Mouse (Mus musculus) hindbrain, embryonic 14.5 days (tissue): ENCODE measurements around the gene Map3k20. TPM values are rescaled to one million over a fixed set of nuclear protein-coding genes. Genes with fewer than 3 reads are reported as not detected.

Experiments used
- ATAC-seq: fragments of 200-750 bp; cut with Nextera tagmentation; 2 replicates; pipeline ENCODE4 v1.8.0; 2017; ENCODE audit warnings: moderate number of reproducible peaks, mild to moderate bottlenecking, moderate TSS enrichment, moderate library complexity; ENCODE audit not compliant: low FRiP score
- DNase-seq: peaks from one replicate; pipeline ENCODE4 v3.0.0-alpha.2; 2015; ENCODE audit warnings: low spot score
- H3K27ac ChIP-seq: fragments of 300-500 bp; sonication (generic); 2 replicates; pipeline ENCODE4 v1.5.1; 2014; ENCODE audit warnings: mild to moderate bottlenecking, moderate library complexity
- H3K27me3 ChIP-seq: fragments of 300-500 bp; sonication (generic); 2 replicates; pipeline ENCODE4 v1.6.1; 2014; ENCODE audit warnings: mild to moderate bottlenecking, low read length, mixed read lengths; ENCODE audit not compliant: control insufficient read depth, insufficient read depth
- H3K36me3 ChIP-seq: fragments of 300-500 bp; sonication (generic); replicated peaks from 2 replicates; pipeline ENCODE4 v1.6.1; 2014; ENCODE audit not compliant: control insufficient read depth, insufficient read depth
- H3K4me1 ChIP-seq: fragments of 300-500 bp; sonication (generic); replicated peaks from 2 replicates; pipeline ENCODE4 v1.6.1; 2014; ENCODE audit warnings: antibody characterized with exemption, low read length, mixed read lengths; ENCODE audit not compliant: control insufficient read depth, insufficient read depth
- H3K4me2 ChIP-seq: fragments of 300-500 bp; sonication (generic); replicated peaks from 2 replicates; pipeline ENCODE4 v1.6.1; 2014; ENCODE audit warnings: mild to moderate bottlenecking, moderate library complexity
- H3K4me3 ChIP-seq: fragments of 300-500 bp; sonication (generic); replicated peaks from 2 replicates; pipeline ENCODE4 v1.5.1; 2014; ENCODE audit warnings: mild to moderate bottlenecking, low read length
- H3K9ac ChIP-seq: fragments of 300-500 bp; sonication (generic); 2 replicates; pipeline ENCODE4 v1.6.1; 2014
- H3K9me3 ChIP-seq: fragments of 300-500 bp; sonication (generic); 2 replicates; pipeline ENCODE4 v1.6.1; 2016; ENCODE audit warnings: low read length; ENCODE audit not compliant: control insufficient read depth
- WGBS: fragments of 180-500 bp; shearing (Covaris S2); extraction: QIAGEN DNeasy Blood & Tissue Kit; methylation state at CpG from one replicate; pipeline ENCODE4 v1.1.7; 2014; 5-methylcytosine and 5-hydroxymethylcytosine counted together
- polyA plus RNA-seq: library from polyadenylated mRNA; unstranded; fragments of >200 nt; fragmentation: Nextera tagmentation; extraction: Ambion mirVana; gene quantifications from 2 replicates; pipeline ENCODE4 v1.2.1, GENCODE M21; 2014

Map3k20 gene
- polyA plus RNA-seq, 1 experiment from 2014 or later = 5.1 TPM

- no peak overlapping the region for H3K4me2 ChIP-seq
- no peaks in the 10 kb centered on the region for H3K9me3 ChIP-seq
- H3K4me3 ChIP-seq = no peak overlapping the region
- H3K27me3 ChIP-seq = no peaks in the 10 kb centered on the region
- no peaks in the 10 kb centered on the region for H3K4me1 ChIP-seq
- H3K9ac ChIP-seq = no peak overlapping the region
- no peak overlapping the region for H3K27ac ChIP-seq
- WGBS = 71% methylated on average over 5 of the region's 5 CpGs
- no peaks in the 10 kb centered on the region for H3K36me3 ChIP-seq
- DNase-seq = no peak
- no peak for ATAC-seq
Observed at GRCm38 (mm10) chr2:72308981-72309380, 23.5 kb downstream of the Map3k20 start.

DNA sequence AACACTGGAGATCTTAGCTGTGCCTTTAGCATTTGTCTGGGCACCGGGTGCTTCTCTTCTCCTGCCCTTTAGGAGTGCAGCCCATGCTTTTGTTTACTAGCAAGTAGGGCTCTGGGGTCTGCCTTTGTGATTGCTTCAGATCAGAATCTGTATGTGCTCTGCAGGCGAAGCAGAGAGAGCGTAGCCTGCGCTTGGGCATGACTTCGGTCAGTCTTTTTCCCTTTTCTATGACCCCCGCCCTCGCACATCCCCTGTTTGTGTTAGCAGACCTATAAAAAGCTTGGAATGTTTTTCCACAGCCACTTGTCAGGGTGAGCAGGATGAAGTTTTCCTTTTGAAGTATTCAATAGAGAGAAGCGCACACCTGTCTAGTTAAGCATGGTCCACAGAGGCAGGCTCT is 26.0 kb downstream of the Map3k20 start:
- Histone ChIP-seq H3K4me2 (no peak overlapping the region), H3K4me3 (no peak overlapping the region), H3K4me1 (no peaks in the 10 kb centered on the region), H3K27ac (no peak overlapping the region), H3K9ac (no peak overlapping the region), H3K27me3 (no peaks in the 10 kb centered on the region), H3K36me3 (no peaks in the 10 kb centered on the region), H3K9me3 (no peaks in the 10 kb centered on the region)
- DNase-seq (no peak), ATAC-seq (no peak)
- WGBS = 83% methylated on average over 8 of the region's 8 CpGs

- 80% methylated on average over 11 of the region's 11 CpGs for WGBS
- no peaks in the 10 kb centered on the region for H3K9me3 ChIP-seq
Observed at GRCm38 (mm10) chr2:72313312-72313711, 27.9 kb downstream of the Map3k20 start.

GRCm38 (mm10) chr2:72318421-72318820 is 33.0 kb downstream of the Map3k20 start:
- 80% methylated on average over 4 of the region's 4 CpGs for WGBS
- Histone ChIP-seq H3K4me2 (no peak overlapping the region), H3K4me3 (no peak overlapping the region), H3K27ac (no peak overlapping the region), H3K36me3 (no peaks in the 10 kb centered on the region), H3K4me1 (no peaks in the 10 kb centered on the region), H3K27me3 (no peaks in the 10 kb centered on the region), H3K9ac (no peak overlapping the region), H3K9me3 (no peaks in the 10 kb centered on the region)
- DNase-seq = no peak
- no peak for ATAC-seq

More at GRCm38 (mm10) chr2:72313312-72313711, 27.9 kb downstream of the Map3k20 start:
- no peak for DNase-seq
- H3K27ac ChIP-seq = no peak overlapping the region
- H3K4me1 ChIP-seq = no peaks in the 10 kb centered on the region
- H3K36me3 ChIP-seq = no peaks in the 10 kb centered on the region
- H3K4me2 ChIP-seq = no peak overlapping the region
- no peak for ATAC-seq
- no peak overlapping the region for H3K4me3 ChIP-seq
- no peak overlapping the region for H3K9ac ChIP-seq
- H3K27me3 ChIP-seq = no peaks in the 10 kb centered on the region

- WGBS = 88% methylated on average over 7 of the region's 7 CpGs
- Histone ChIP-seq H3K4me2 (no peak overlapping the region), H3K36me3 (no peaks in the 10 kb centered on the region), H3K9me3 (no peaks in the 10 kb centered on the region), H3K4me1 (peaks cover 5% of the 10 kb centered on the region), H3K27ac (no peak overlapping the region), H3K9ac (no peak overlapping the region), H3K4me3 (no peak overlapping the region), H3K27me3 (no peaks in the 10 kb centered on the region)
- DNase-seq (no peak), ATAC-seq (no peak)
Observed at GRCm38 (mm10) chr2:72319028-72319798, 33.8 kb downstream of the Map3k20 start.

DNA sequence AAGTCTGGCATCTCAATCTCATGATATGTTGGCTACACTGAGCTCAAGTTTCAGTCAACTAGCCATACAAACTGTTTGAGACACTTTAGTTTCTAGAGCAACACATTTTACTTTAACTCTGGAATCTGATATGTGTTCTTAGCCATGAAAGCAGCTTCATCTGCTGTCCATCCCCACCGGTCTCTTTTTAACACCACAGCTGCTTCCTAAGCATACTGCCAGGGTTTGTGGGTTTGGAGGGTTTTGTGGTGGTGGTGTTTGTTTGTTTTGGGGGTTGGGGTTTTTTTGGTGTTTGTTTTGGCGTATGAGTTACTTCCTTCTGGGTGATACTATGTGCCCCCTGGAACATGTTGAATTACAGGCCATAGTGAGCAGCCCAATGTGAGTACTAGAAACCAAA is 35.2 kb downstream of the Map3k20 start:
- H3K4me1 ChIP-seq = peaks cover 7% of the 10 kb centered on the region
- no peak overlapping the region for H3K9ac ChIP-seq
- H3K27ac ChIP-seq = no peak overlapping the region
- 85% methylated on average over 2 of the region's 2 CpGs for whole genome bisulfite sequencing
- H3K27me3 ChIP-seq = no peaks in the 10 kb centered on the region
- no peaks in the 10 kb centered on the region for H3K36me3 ChIP-seq
- H3K4me3 ChIP-seq = no peak overlapping the region
- ATAC-seq (no peak), DNase-seq (no peak)
- H3K4me2 ChIP-seq = no peak overlapping the region
- H3K9me3 ChIP-seq = no peaks in the 10 kb centered on the region

- peaks cover 14% of the 10 kb centered on the region for H3K4me1 ChIP-seq
- no peak overlapping the region for H3K4me3 ChIP-seq
- WGBS = 69% methylated on average over 5 of the region's 5 CpGs
- H3K27ac ChIP-seq = no peak overlapping the region
- no peak overlapping the region for H3K9ac ChIP-seq
- H3K4me2 ChIP-seq = no peak overlapping the region
- no peaks in the 10 kb centered on the region for H3K27me3 ChIP-seq
- H3K36me3 ChIP-seq = no peaks in the 10 kb centered on the region
- ATAC-seq (no peak), DNase-seq (no peak)
- no peaks in the 10 kb centered on the region for H3K9me3 ChIP-seq
Observed at GRCm38 (mm10) chr2:72321591-72321990, 36.2 kb downstream of the Map3k20 start.

- 78% methylated on average over 11 of the region's 11 CpGs for WGBS
- H3K9me3 ChIP-seq = no peaks in the 10 kb centered on the region
Observed at GRCm38 (mm10) chr2:72322681-72323353, 37.4 kb downstream of the Map3k20 start.

GRCm38 (mm10) chr2:72324436-72324835 is 39.0 kb downstream of the Map3k20 start:
- Histone ChIP-seq H3K4me2 (no peak overlapping the region), H3K27me3 (no peaks in the 10 kb centered on the region), H3K4me3 (no peak overlapping the region), H3K36me3 (no peaks in the 10 kb centered on the region), H3K9ac (no peak overlapping the region), H3K9me3 (no peaks in the 10 kb centered on the region), H3K27ac (no peak overlapping the region), H3K4me1 (peaks cover 19% of the 10 kb centered on the region)
- ATAC-seq = no peak
- WGBS = 56% methylated on average over 12 of the region's 12 CpGs
- DNase-seq = no peak

More at GRCm38 (mm10) chr2:72322681-72323353, 37.4 kb downstream of the Map3k20 start:
- Histone ChIP-seq H3K27me3 (no peaks in the 10 kb centered on the region), H3K4me2 (no peak overlapping the region), H3K4me1 (peaks cover 19% of the 10 kb centered on the region), H3K4me3 (no peak overlapping the region), H3K36me3 (no peaks in the 10 kb centered on the region), H3K9ac (no peak overlapping the region), H3K27ac (no peak overlapping the region)
- no peak for DNase-seq
- ATAC-seq = no peak
